14 mouse cellular contexts compared by ENCODE assay signal in the genomic region with DNA sequence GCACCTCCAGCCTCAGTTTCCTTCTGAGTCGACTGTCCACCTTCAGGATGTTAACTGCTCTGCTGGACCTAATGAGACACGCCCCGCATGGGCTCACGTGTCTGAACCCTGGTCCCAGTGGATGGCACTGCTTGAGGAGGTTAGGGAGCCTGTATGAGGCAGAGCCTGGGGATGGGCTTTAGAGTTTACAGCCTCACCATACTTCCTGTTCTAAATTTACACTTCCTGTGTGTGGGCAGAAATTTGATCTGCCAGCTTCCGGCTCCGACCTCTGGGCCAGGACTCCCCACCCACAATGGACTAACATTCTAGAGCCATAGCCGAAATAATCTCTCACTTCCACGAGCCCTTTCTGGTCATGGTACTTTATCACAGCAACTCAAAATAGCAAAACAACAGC. TPM values are rescaled to one million over a fixed set of nuclear protein-coding genes. Genes with fewer than 3 reads are reported as not detected.
A peak's percentile ranks its signal among the peaks of the same experiment; 100 is the strongest.
DNase-seq lines count a peak whose midpoint lies in the region; ATAC-seq and TF ChIP-seq lines count a peak whose summit lies in the region.
"Had no signal": no experiment of that assay in that cellular context is flagged by ENCODE, and none has a peak within 500 bp of the region (broad histone marks: within the 10 kb centered on the region; RNA-seq: fewer than 3 reads in every experiment).

No protein-coding gene starts in this region.

- H3K27ac ChIP-seq in spleen, adult 2 months (ENCODE audit: insufficient read depth, low read length), result no peak overlapping the region
- H3K27ac ChIP-seq in forebrain, embryonic 13.5 days, result no peak overlapping the region
- H3K27ac ChIP-seq: hindbrain, embryonic 14.5 days; stomach, postnatal 0 days had no signal

- no peak overlapping the region for H3K4me3 ChIP-seq in spleen, adult 2 months (ENCODE audit: extremely low read depth, insufficient read depth, insufficient read length)
- no peak overlapping the region for H3K4me3 ChIP-seq in forebrain, embryonic 13.5 days
- H3K4me3 ChIP-seq: myocyte had no signal

- no peak overlapping the region for H3K9ac ChIP-seq in forebrain, embryonic 13.5 days
- H3K9ac ChIP-seq: hindbrain, embryonic 14.5 days had no signal

- TF ChIP-seq POLR2A in spleen, adult 2 months (IDR thresholded peaks at IDR 0.05; ENCODE audit: low read depth, low read length), result no peak

- H3K9me3 ChIP-seq in forebrain, embryonic 13.5 days (replicated peaks), result no peaks in the 10 kb centered on the region

- H3K4me2 ChIP-seq in forebrain, embryonic 13.5 days, result no peak overlapping the region
- H3K4me2 ChIP-seq: hindbrain, embryonic 14.5 days had no signal

- peak; percentile 66 for ATAC-seq in megakaryocyte progenitor cell, adult 5-6 weeks (replicated peaks; ENCODE audit: poor library complexity)
- ATAC-seq in forebrain, embryonic 13.5 days, result no peak

- no peaks in the 10 kb centered on the region; the same call in 1 of the 2 replicates for H3K36me3 ChIP-seq in spleen, adult 2 months (ENCODE audit: control insufficient read depth, insufficient read depth, low read length)
- H3K36me3 ChIP-seq in forebrain, embryonic 13.5 days (ENCODE audit: poor library complexity, severe bottlenecking), result no peaks in the 10 kb centered on the region

- 36% methylated on average over 8 of the region's 8 CpGs for WGBS in spleen, adult 2 months
- 81% methylated on average over 8 of the region's 8 CpGs for WGBS in forebrain, embryonic 13.5 days

- no peak for TF ChIP-seq CTCF in spleen, adult 2 months (IDR thresholded peaks at IDR 0.05; ENCODE audit: extremely low read depth, insufficient read depth, insufficient read length, insufficient replicate concordance)

- no peaks in the 10 kb centered on the region for H3K27me3 ChIP-seq in spleen, adult 2 months (ENCODE audit: control insufficient read depth, insufficient read depth, low read length)
- H3K27me3 ChIP-seq in forebrain, embryonic 13.5 days, result no peaks in the 10 kb centered on the region

- H3K4me1 ChIP-seq in spleen, adult 2 months (ENCODE audit: control insufficient read depth, insufficient read depth, insufficient read length), result peaks cover 5% of the 10 kb centered on the region; the same call in 1 of the 2 replicates
- no peaks in the 10 kb centered on the region for H3K4me1 ChIP-seq in forebrain, embryonic 13.5 days

- peak; percentile 7 for DNase-seq in embryo, embryonic 10.5 days (ENCODE audit: low spot score)
- no peak for DNase-seq in embryo, embryonic 10 days (ENCODE audit: low spot score)
- DNase-seq in spleen, adult 2 months (ENCODE audit: low read depth in 1 of 2, low spot score in 2 of 2), result peak; percentile 21 to 30
- no peak for DNase-seq in spleen, postnatal 4 days (ENCODE audit: low spot score in 2 of 2)
- DNase-seq in right cerebral cortex, postnatal 14 days, result no peak
- DNase-seq in adrenal gland, postnatal 10 days, result no peak

RNA-seq across cellular contexts. Expression of a gene that starts 35.2 kb away (rescaled TPM):
- 4.2 and 4.6 TPM in 2 replicates for polyA plus RNA-seq in spleen, adult 2 months (2012; rRNA removed)
- 20.8 and 21.3 TPM in 2 replicates for total RNA-seq in megakaryocyte progenitor cell, adult 5-6 weeks (2015)
- 32.4 and 33.8 TPM in 2 replicates for total RNA-seq in megakaryocyte progenitor cell, adult 5-6 weeks (2017)
- total RNA-seq in adrenal gland, postnatal 10 days (2021), result 10 to 100 TPM; 44.7 to 45.8 TPM
- polyA plus RNA-seq in forebrain, embryonic 13.5 days (2015; fragmentation: Nextera tagmentation; extraction: Ambion mirVana), result 26.1 and 28.7 TPM in 2 replicates

RNA-seq across cellular contexts. Expression of a gene that starts 46.2 kb away (rescaled TPM):
- not detected in 2 replicates for polyA plus RNA-seq in spleen, adult 2 months (2012; rRNA removed)
- not detected in 2 replicates for total RNA-seq in megakaryocyte progenitor cell, adult 5-6 weeks (2015)
- not detected in 2 replicates for total RNA-seq in megakaryocyte progenitor cell, adult 5-6 weeks (2017)
- total RNA-seq in adrenal gland, postnatal 10 days (2021), result under 1 TPM; 0.45 to 0.90 TPM
- polyA plus RNA-seq in forebrain, embryonic 13.5 days (2015; fragmentation: Nextera tagmentation; extraction: Ambion mirVana), result not detected in 2 replicates
- polyA plus RNA-seq: forebrain, embryonic 11.5 days; hindbrain, embryonic 14.5 days; large intestine, adult 2 months; limb, embryonic 11.5 days had no signal

Comparison
In these comparisons a context has a peak if more than half of its experiments do, and no peak if none do; other contexts are left out.
1. DNase-seq: peak in embryo, embryonic 10.5 days (single experiment) and spleen, adult 2 months (2 of 2); none in embryo, embryonic 10 days (single experiment), spleen, postnatal 4 days (0 of 2), right cerebral cortex, postnatal 14 days (single experiment) and adrenal gland, postnatal 10 days (single experiment).